Mouse (Mus musculus) gastrocnemius, postnatal 10 days (tissue): ENCODE data around the gene Irak4. TPM values are rescaled to one million over a fixed set of nuclear protein-coding genes. Genes with fewer than 3 reads are reported as not detected.

ENCODE experiments used
- DNase-seq: peaks from one replicate; pipeline ENCODE4 v3.0.0; 2021; ENCODE audit warnings: mixed read lengths
- long read RNA-seq, 2 experiments: library from polyadenylated mRNA; stranded (forward); transcript quantifications; one replicate each; pipeline ENCODE4 v2.0.0; 2021
- total RNA-seq, 2 experiments: library from RNA; stranded (reverse); gene quantifications; 2 replicates each; pipeline ENCODE4 v1.2.3; 2021

The Irak4 gene
- 1 to 10 TPM; 3.4 to 5.3 TPM for total RNA-seq
- long read RNA-seq, experiment 1, partial matches to known transcripts, result 0 of 4 reads
- long read RNA-seq, experiment 1, other reads (novel, unspliced or antisense), result 2 of 4 reads
- long read RNA-seq, experiment 2, partial matches to known transcripts, result 0 of 3 reads
- long read RNA-seq, experiment 2, other reads (novel, unspliced or antisense), result 2 of 3 reads

- DNase-seq, result peak; percentile 92
Measured at GRCm38 (mm10) chr15:94543409-94544051, at the start of gene Irak4, which contains the start of gene Pus7l. Gene Irak4 (plus strand): TSS chr15:94543643. Gene Pus7l (minus strand): TSS chr15:94543547.

DNA sequence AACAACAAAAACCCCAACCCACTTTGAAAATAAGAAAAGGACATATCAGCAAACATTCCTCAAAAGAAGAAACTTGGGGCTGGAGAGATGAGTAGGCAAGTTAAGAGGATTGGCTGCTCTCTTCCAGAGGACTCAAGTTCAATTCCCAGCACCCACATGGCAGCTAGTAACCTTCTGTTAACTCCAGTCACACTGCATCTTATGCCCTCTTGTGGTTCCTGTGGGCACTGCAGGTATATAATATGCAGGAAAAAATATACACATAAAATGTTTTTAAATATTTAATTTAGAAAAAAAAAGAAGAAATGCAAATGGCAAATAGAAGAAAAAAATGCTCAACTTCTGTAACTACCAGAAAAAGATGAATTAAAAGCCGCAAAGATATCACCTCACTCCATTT, 49.0 kb upstream of the Irak4 start:
- no peak for DNase-seq

DNA sequence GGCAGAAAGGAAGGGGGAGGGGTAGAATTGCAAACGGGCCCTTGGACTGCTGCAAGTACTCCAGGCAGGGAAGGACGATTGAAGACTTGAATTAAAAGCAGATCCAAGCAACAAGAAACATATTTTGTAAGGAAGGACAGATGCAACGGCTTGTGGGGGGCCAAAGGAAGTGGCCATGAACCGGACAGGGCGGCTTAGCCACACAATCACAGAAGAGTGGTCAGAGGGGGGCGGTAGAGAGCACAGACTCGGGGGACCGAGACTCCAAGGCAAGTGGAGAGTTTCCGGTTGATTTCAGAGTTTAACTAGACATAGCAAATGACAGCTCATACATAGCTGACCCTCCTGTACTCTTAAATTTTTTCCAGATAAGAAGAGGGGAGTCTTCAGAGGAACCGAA, 47.5 kb upstream of the Irak4 start:
- DNase-seq, result no peak

GRCm38 (mm10) chr15:94499260-94499659, 44.2 kb upstream of the Irak4 start:
- DNase-seq, result no peak

GRCm38 (mm10) chr15:94503451-94504215, 39.8 kb upstream of the Irak4 start:
- no peak for DNase-seq

GRCm38 (mm10) chr15:94517913-94518491, 25.4 kb upstream of the Irak4 start:
- no peak for DNase-seq

- DNase-seq, result no peak
Measured at GRCm38 (mm10) chr15:94520205-94520900, 23.1 kb upstream of the Irak4 start.

- DNase-seq, result no peak
Measured at GRCm38 (mm10) chr15:94520959-94521358, 22.5 kb upstream of the Irak4 start.

DNA sequence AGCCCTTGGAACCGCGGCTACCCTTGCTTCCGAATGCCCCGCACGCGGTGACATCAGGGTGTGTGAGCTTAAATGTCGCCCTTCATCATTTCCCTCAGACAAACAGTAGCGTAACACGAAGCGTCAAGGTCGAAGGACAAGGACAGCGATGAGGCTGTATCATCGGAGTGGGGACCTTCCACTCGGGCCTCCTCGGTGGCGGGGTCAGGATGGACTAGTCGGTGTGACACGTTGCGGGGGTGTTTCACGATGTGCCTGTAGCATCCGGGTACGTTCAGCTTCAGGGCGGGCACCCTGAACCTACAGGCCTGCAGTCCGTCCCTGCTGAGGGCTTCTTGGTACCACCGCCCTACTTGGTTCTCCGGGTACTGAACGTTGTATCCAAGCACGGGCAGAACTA, 20.2 kb upstream of the Irak4 start:
- no peak for DNase-seq

DNA sequence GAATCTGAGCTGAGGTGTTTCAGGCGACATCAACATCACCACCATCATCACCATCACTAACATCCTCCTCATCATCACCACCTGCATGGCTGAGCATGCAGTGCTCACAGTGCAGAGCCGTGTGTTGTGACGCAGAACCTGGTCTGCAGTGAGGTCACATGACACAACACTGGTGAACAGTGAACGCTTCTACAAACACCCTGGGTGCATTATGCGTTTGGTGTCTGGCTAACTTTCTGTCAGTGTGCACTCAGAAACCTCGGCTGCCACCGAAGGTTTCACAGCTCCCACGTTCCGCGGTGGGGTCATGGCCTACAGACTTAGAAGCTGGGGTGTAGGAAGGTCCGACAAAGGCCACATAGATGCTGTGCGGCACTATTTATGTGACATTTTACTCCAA, 18.5 kb upstream of the Irak4 start:
- no peak for DNase-seq

DNA sequence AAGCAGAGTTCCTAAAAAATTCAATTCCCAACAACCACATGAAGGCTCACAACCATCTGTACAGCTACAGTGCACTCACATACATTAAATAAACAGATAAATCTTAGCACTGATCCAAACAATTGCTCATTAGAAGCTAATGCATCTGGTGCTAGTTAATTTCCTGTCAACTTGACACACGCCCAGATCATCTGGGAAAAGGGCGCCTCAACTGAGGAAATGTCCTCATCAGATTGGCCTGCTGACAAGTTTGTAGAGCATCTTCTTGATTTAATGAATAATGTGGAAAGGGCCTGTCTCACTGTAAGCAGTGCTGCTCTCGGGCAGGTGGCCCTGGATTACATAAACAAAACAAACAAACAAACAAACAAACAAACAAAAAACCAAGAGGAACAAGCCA, 12.9 kb upstream of the Irak4 start:
- DNase-seq, result no peak

DNA sequence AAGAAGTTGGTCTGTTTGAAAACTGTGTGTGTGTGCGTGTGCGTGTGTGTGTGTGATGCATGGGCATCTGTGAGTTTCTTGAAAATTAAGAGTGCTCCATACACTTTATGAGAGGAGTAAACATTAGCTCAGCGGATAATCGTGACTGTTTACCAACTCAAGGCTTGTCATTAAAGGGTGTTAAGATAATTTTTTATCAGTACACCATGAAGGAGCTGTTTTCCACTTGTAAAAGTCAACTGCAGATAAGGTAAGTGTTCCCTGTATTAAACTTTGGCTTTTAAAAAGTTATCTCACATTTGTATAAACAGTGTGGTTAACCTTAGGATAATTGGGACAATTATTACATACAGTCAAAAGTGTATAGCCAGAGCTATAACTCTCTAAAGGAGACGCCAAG, 11.1 kb upstream of the Irak4 start:
- no peak for DNase-seq

DNA sequence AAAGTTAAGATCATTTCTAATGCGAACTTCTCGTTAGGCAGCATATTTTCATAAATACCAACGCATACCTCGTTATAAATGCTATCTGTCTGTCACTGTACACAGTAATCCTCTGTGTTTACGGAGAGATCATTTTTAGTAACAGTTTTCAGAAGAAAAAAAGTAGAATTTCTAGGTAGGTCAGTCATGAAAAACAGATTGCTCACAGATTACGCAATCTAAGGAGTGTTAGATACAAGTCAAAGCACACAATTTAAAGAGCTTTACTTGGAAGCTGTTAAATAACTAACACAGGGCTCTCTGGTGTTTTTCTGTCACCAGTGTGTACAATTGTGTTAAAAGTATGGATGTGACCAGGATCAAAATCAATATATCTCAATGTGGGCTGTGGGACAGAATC, 10.5 kb upstream of the Irak4 start:
- no peak for DNase-seq

DNA sequence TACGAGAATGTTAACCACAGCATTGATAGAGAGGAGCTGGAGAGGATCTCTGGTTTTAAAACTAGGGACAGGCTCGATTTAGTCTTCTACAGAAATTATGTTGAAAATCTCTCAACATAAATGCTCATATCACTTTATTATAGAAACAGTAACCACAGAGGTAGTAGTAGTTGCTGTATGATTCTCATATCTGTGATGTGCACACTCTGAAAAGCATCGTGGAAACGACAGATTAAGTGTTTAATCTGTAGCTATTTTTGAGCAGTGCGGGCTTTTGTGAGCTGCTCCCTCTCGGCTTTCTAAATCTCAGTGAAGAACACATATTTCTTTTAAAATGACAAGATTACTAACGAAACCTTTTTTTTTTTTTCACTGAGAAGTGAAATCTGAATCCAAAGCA, 7.9 kb upstream of the Irak4 start:
- DNase-seq, result no peak

DNA sequence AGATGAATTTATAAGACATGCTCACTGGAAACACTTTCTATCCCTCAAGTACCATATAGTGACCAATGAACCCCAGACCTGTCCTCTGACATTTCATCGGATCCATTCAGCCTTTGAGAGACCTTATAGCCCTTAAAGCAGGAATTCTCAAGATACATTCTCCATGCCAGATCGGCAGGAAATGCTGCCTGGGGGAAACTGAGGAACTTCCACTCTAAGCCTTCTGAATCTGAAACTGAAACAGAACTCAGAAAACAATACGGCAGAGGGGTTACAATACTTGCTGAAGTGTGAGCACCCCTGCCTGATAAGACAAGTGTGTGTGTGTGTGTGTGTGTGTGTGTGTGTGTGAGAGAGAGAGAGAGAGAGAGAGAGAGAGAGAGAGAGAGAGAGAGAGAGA, 4.1 kb upstream of the Irak4 start:
- DNase-seq, result no peak

GRCm38 (mm10) chr15:94542567-94543408, 655 bp upstream of the Irak4 start:
- no peak for DNase-seq

DNA sequence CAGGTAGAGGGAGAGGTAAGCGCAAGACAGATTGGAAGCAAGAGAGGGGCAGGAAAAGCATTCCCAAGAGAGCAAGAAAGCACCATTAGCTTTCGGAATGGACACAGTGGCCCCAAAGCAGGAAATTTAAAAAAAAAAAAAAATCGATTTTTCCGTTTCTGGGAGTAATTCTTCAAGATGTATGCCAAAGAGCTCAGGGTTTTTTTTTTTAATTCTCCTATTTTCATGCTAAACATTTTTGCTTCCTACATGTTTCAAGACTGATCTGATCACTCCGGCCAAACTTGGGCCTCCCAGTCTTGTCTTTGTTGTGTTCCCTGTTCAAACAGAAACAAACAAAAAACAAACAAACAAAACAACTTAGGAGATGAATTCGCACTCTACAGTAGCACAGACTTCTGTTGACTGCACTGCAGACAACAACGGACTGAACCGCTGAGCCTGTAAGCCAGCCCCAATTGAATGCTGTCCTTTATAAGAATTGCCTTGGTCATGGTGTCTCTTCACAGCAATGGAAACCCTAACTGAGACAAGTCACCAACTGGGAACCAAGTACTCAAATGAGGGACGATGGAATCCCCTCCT, 701 bp downstream of the Irak4 start:
- DNase-seq, result no peak

- DNase-seq, result no peak
Measured at GRCm38 (mm10) chr15:94544844-94545243, 1.4 kb downstream of the Irak4 start.

DNA sequence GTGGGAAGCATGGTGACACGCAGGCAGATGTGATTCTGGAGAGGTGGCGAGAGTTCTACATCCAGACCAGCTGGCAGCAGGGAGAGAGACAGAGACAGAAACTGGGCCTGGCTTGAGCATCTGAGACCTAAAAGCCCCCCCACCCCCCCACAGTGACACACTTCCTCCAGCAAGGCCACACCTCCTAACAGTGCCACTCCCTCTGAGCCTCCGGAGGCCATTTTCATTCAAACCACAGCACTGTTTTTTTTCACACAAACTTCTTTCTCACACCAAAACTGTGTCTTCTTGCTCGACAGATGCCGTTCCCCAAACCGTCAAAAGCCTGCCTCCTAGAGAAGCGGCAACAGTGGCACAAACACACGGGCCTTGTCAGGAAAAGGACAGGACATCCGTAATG, 10.1 kb downstream of the Irak4 start:
- no peak for DNase-seq

DNA sequence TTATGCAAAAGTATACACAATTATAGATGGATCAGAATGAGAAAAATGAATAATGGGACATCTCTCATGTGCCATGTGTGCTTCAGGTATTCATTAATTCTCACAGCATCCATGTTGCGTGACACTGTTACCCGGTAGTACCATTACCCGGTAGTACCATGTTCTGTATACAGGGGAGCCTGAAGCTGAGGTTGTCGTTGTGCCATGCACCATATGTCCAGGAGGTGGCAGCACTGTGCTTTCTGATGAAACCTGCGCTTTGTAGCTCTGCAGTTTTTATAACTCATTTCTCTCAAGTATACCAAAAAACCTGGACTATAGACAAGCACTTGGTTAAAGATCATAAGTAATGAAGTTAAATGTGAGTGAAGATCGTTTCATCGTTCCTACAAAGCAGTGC, 14.0 kb downstream of the Irak4 start:
- DNase-seq, result peak; percentile 89
